8 mouse cellular contexts compared by ENCODE assay signal in the genomic region with DNA sequence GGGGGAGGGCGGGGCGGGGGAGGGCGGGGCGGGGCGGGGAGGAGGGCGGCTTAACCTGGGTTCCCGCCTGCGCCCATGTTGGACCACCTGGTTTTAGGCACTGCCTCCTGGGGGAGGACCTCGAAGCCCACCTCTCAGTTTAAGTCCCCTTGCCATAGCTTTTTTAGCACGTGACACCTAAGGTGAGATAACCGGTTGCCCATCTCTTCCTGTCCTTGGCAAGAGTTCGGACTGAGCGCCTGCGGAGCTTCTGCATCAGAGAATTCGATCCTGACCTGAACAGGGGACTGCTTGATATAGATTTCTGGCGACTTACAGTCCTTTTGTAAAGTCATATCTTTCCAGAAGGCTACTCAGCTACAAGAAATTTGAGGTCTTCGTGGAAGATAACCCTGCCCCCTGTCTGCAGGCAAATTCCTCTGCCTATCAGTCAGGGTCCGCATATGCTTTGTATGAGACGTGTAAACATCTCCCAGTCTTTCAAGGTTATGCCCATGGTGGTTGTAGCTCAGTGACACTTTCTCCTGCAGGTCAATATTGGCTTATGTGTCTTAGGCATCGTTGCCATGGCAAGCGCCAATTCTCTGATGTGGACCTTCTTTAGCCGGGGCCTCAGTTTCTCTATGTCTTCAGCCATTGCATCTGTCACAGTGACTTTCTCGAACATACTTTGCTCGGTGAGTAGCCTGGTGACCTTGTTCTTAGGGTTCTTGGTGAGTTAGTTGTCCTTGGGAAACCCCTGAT. TPM values are rescaled to one million over a fixed set of nuclear protein-coding genes. Genes with fewer than 3 reads are reported as not detected.
DNase-seq lines count a peak whose midpoint lies in the region; ATAC-seq and TF ChIP-seq lines count a peak whose summit lies in the region.

No protein-coding gene starts in this region.

- TF ChIP-seq CTCF in MEL (IDR thresholded peaks at IDR 0.05 in 2 of 3, conservative IDR thresholded peaks at IDR 0.05 in 1 of 3; ENCODE audit: control insufficient read depth in 1 of 3, insufficient read depth in 1 of 3, low read depth in 2 of 3, low read length in 3 of 3, poor library complexity in 1 of 3, severe bottlenecking in 1 of 3) = peak in 1 of 3 experiments; percentile 1; a peak in 1 of 6 replicates
- TF ChIP-seq CTCF in stomach, postnatal 0 days (IDR thresholded peaks at IDR 0.05; ENCODE audit: low read depth) = peak; percentile 23; the same call in 1 of the 2 replicates

- H3K4me1 ChIP-seq in MEL (ENCODE audit: control insufficient read depth in 1 of 2, insufficient read depth in 2 of 2, low read length in 2 of 2) = peaks cover 4 to 14% of the 10 kb centered on the region in 2 experiments; a peak in 3 of 4 replicates
- peaks cover 24% of the 10 kb centered on the region for H3K4me1 ChIP-seq in liver, embryonic 12.5 days
- no peaks in the 10 kb centered on the region; the same call in 1 of the 2 replicates for H3K4me1 ChIP-seq in stomach, postnatal 0 days (replicated peaks; ENCODE audit: control insufficient read depth, insufficient read depth)

- peak overlapping the region; percentile 54 to 70 for H3K4me3 ChIP-seq in MEL (ENCODE audit: control insufficient read depth in 1 of 2, insufficient read depth in 1 of 2, low read depth in 2 of 2, low read length in 2 of 2)
- peak overlapping the region; percentile 79 for H3K4me3 ChIP-seq in liver, embryonic 12.5 days
- H3K4me3 ChIP-seq in stomach, postnatal 0 days (ENCODE audit: low read depth, low read length) = peak overlapping the region; percentile 68

- H3K36me3 ChIP-seq in MEL (ENCODE audit: control insufficient read depth in 1 of 2, insufficient read depth in 2 of 2, low read length in 2 of 2) = peaks cover 9 to 25% of the 10 kb centered on the region in 2 experiments
- H3K36me3 ChIP-seq in liver, embryonic 12.5 days = peaks cover 23% of the 10 kb centered on the region
- H3K36me3 ChIP-seq in stomach, postnatal 0 days (ENCODE audit: control insufficient read depth, insufficient read depth, low read length) = no peaks in the 10 kb centered on the region

- 31% methylated on average over 18 of the region's 24 CpGs for WGBS in liver, embryonic 12.5 days (ENCODE audit: insufficient replicate concordance)
- 32% methylated on average over 18 of the region's 24 CpGs for WGBS in stomach, postnatal 0 days

- H3K4me2 ChIP-seq in liver, embryonic 12.5 days = peak overlapping the region; percentile 87
- H3K4me2 ChIP-seq in stomach, postnatal 0 days (replicated peaks; ENCODE audit: low read depth) = peak overlapping the region; percentile 63

- H3K27ac ChIP-seq in MEL (ENCODE audit: control insufficient read depth, low read depth, low read length) = no peak overlapping the region
- H3K27ac ChIP-seq in liver, embryonic 12.5 days = 0 out of 2 replicates have a peak overlapping the region, but pooled peaks have one; percentile 30
- no peak overlapping the region for H3K27ac ChIP-seq in stomach, postnatal 0 days (replicated peaks)

- ATAC-seq in hematopoietic stem cell, adult 5-6 weeks (replicated peaks in 1 of 2; ENCODE audit: insufficient read depth in 1 of 2, low FRiP score in 2 of 2, low TSS enrichment in 1 of 2, low read depth in 1 of 2, poor library complexity in 2 of 2, severe bottlenecking in 2 of 2) = peak; percentile 12 to 30; a peak in 3 of 4 replicates
- no peak for ATAC-seq in liver, embryonic 12.5 days
- no peak; the same call in 1 of the 2 replicates for ATAC-seq in stomach, postnatal 0 days (ENCODE audit: low FRiP score, low TSS enrichment)

- H3K79me2 ChIP-seq in MEL (ENCODE audit: control insufficient read depth, insufficient read depth, low read length, poor library complexity) = peaks cover 7% of the 10 kb centered on the region

- no peak for TF ChIP-seq EP300 in MEL (IDR thresholded peaks at IDR 0.05; ENCODE audit: low read depth in 1 of 2, low read length in 2 of 2)
- no peak for TF ChIP-seq EP300 in stomach, postnatal 0 days (optimal IDR thresholded peaks at IDR 0.05)

- H3K9ac ChIP-seq in MEL (ENCODE audit: control insufficient read depth, low read depth, low read length, poor library complexity, severe bottlenecking) = peak overlapping the region; percentile 50
- peak overlapping the region; percentile 79 for H3K9ac ChIP-seq in liver, embryonic 12.5 days
- H3K9ac ChIP-seq in stomach, postnatal 0 days (ENCODE audit: low read length) = no peak overlapping the region

- peak; percentile 17 for DNase-seq in layer of hippocampus, adult 11-12 months (ENCODE audit: low spot score)
- no peak for DNase-seq in layer of hippocampus, postnatal 36 days
- DNase-seq in MEL (ENCODE audit: low read depth, low spot score) = no peak
- DNase-seq in cerebellum, adult 9-11 months = peak; percentile 79
- no peak for DNase-seq in stomach, postnatal 0 days (ENCODE audit: low spot score)
- no peak for DNase-seq in lung, postnatal 4 days

- no peaks in the 10 kb centered on the region for H3K9me3 ChIP-seq in MEL (replicated peaks; ENCODE audit: insufficient read depth, low read length)
- no peaks in the 10 kb centered on the region for H3K9me3 ChIP-seq in liver, embryonic 12.5 days (replicated peaks)
- H3K9me3 ChIP-seq in stomach, postnatal 0 days (ENCODE audit: control insufficient read depth, low read length) = no peaks in the 10 kb centered on the region

- TF ChIP-seq POLR2A in MEL (IDR thresholded peaks at IDR 0.05; ENCODE audit: control insufficient read depth in 1 of 2, insufficient read depth in 1 of 2, low read depth in 1 of 2, low read length in 2 of 2, poor library complexity in 1 of 2) = no peak

- H3K27me3 ChIP-seq in MEL (ENCODE audit: control insufficient read depth in 1 of 2, insufficient read depth in 2 of 2, low read length in 2 of 2) = no peaks in the 10 kb centered on the region
- no peaks in the 10 kb centered on the region for H3K27me3 ChIP-seq in liver, embryonic 12.5 days (replicated peaks)
- H3K27me3 ChIP-seq in stomach, postnatal 0 days (ENCODE audit: control insufficient read depth, insufficient read depth, low read length) = no peaks in the 10 kb centered on the region

- no peak for TF ChIP-seq RAD21 in MEL (IDR thresholded peaks at IDR 0.05; ENCODE audit: low read depth, low read length)

TF ChIP-seq in MEL, 35 proteins besides CTCF, POLR2A, EP300 and RAD21:
- TF ChIP-seq ZC3H11A (IDR thresholded peaks at IDR 0.05; ENCODE audit: low read depth, low read length) (no peak), USF1 (IDR thresholded peaks at IDR 0.05; ENCODE audit: low read depth, low read length) (peak; percentile 41; the same call in 1 of the 2 replicates), RCOR1 (IDR thresholded peaks at IDR 0.05; ENCODE audit: low read depth, low read length) (no peak)

RNA-seq across cellular contexts. Expression of gene Tmem42, which starts 0.7 kb away (rescaled TPM):
- 10 to 100 TPM; 21.9 to 22.7 TPM for total RNA-seq in layer of hippocampus, postnatal 36 days (2021)
- total RNA-seq in MEL (2012; rRNA removed) = 11.5 and 14.6 TPM in 2 replicates
- polyA plus RNA-seq in MEL (2012; ENCODE audit: insufficient read depth in 1 of 2, insufficient read length in 2 of 2, low read depth in 1 of 2, low replicate concordance in 2 of 2, missing spikeins in 1 of 2) = 10 to 100 TPM in 1 of 2 experiments, not detected in 1; 15.0 TPM
- total RNA-seq in hematopoietic stem cell, adult 5-6 weeks (2017) = 16.7 and 23.2 TPM in 2 replicates
- 6.8 and 7.1 TPM in 2 replicates for polyA plus RNA-seq in liver, embryonic 12.5 days (2016; fragmentation: Nextera tagmentation; extraction: Ambion mirVana)
- polyA plus RNA-seq in stomach, postnatal 0 days (2015; fragmentation: Nextera tagmentation; extraction: Ambion mirVana) = 28.3 and 30.1 TPM in 2 replicates

RNA-seq across cellular contexts. Expression of gene Tgm4, which starts 12.7 kb away (rescaled TPM):
- 1 to 10 TPM; 1.9 to 2.9 TPM for total RNA-seq in layer of hippocampus, postnatal 36 days (2021)
- 0.65 and 0.96 TPM in 2 replicates for total RNA-seq in MEL (2012; rRNA removed)
- polyA plus RNA-seq in MEL (2012; ENCODE audit: insufficient read depth in 1 of 2, insufficient read length in 2 of 2, low read depth in 1 of 2, low replicate concordance in 2 of 2, missing spikeins in 1 of 2) = under 1 TPM in 1 of 2 experiments, not detected in 1; 0.42 TPM
- 0.38 TPM in 1 of 2 replicates, not detected in the other for total RNA-seq in hematopoietic stem cell, adult 5-6 weeks (2017)
- 0.14 and 0.17 TPM in 2 replicates for polyA plus RNA-seq in liver, embryonic 12.5 days (2016; fragmentation: Nextera tagmentation; extraction: Ambion mirVana)
- polyA plus RNA-seq in stomach, postnatal 0 days (2015; fragmentation: Nextera tagmentation; extraction: Ambion mirVana) = 0.44 and 0.52 TPM in 2 replicates

Comparison
In these comparisons a context has a peak if more than half of its experiments do, and no peak if none do; other contexts are left out.
1. DNase-seq: peak in layer of hippocampus, adult 11-12 months (single experiment) and cerebellum, adult 9-11 months (single experiment); none in layer of hippocampus, postnatal 36 days (0 of 2), MEL (single experiment), stomach, postnatal 0 days (single experiment) and lung, postnatal 4 days (0 of 2).
2. ATAC-seq: peak in hematopoietic stem cell, adult 5-6 weeks (2 of 2); none in liver, embryonic 12.5 days (single experiment) and stomach, postnatal 0 days (single experiment).
3. Peak in every context shown above with its lines, with median percentiles within 50 percentile points of each other: H3K4me3 ChIP-seq.